Mouse (Mus musculus) testis, postnatal 10 days (tissue): ENCODE results near the gene Zfp398.

Experiments used
- DNase-seq: peaks from one replicate; pipeline ENCODE4 v3.0.0; 2021; ENCODE audit warnings: low spot score

The Zfp398 gene

GRCm38 (mm10) chr6:47904361-47904760, 68.9 kb downstream of the Zfp398 start:
- DNase-seq: no peak

DNA sequence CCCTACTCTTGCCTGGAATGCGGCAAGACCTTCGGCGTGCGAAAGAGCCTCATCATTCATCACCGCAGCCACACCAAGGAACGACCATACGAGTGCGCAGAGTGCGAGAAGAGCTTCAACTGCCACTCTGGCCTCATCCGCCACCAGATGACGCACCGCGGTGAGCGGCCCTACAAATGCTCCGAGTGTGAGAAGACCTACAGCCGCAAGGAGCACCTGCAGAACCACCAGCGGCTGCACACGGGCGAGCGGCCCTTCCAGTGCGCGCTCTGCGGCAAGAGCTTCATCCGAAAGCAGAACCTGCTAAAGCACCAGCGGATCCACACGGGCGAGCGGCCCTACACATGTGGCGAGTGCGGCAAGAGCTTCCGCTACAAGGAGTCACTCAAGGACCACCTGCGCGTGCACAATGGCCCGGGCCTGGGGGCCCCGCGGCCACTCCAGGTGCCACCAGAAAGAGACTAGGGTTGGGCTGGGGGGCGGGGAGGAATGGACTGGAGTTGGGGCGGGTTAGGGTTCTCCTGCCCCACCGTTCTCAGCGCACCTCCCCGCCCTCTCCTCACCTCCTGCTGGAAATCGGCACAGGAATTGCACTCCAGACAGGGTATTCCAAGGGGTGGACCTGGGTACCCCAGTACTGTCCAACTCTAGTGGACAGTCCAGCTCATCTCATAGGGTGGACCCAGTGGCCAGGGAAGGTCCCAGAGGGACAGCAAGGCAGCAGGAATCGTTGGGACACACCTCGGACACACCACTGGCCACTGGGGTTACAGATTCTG, 69.6 kb downstream of the Zfp398 start:
- no peak for DNase-seq

DNA sequence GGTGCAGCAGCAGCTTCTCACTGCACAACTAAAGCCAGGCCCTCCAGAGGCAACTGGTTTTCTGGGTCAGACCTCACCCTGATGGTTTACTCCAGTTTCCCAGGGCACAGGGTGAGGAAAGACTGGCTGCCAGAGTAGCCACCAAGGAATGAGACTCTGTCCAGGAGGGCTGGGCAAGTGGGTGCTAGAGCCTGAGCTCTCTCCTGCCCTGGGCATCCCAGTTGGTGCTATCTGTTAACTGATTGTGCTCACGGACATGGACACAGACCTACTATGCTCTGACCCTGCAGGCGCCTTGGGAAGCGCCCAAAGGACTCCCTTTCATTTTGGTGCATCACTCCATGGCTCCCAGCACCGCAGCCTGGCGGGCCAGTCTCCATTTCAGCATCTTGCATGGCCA, 70.9 kb downstream of the Zfp398 start:
- no peak for DNase-seq

DNA sequence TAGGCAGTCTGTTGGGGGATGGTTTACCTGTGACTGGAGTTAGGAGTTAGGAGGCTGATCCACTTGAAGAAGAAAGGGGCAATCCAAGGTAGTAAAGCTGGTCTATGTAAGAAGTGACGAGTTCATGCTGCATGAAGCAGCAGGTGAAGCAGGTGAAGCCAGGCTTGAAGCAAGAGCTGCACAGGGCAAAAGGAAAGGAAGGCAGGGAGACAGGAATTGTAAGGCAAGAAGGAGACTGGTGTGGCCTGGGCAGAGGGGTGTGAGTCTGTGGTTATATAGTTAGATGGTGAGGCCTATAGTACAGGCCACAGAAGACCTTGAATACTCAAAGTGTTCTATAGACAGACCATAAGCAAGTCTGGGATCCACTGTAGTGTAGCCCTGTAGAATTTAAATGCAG, 73.5 kb downstream of the Zfp398 start:
- no peak for DNase-seq

DNA sequence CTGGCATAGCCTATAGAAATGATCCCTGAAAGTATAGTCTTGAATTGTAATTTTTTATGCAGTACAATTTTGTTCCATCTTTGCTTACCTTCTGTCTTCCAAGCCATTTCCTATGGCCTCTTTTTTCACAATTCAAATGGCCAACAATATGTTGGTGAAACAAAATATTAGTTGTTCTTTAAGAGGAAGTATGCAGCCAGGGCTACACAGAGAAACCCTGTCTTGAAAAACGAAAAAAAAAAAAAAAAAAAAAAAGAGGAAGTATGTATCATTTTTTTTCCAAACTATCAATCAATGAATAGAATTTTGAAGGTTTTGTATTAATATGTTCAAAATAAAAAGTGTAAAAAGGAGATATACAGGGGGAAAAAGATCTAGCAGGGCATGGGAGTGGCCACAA, 76.2 kb downstream of the Zfp398 start:
- no peak for DNase-seq

GRCm38 (mm10) chr6:47912991-47913390, 77.5 kb downstream of the Zfp398 start:
- DNase-seq: peak; percentile 26

DNA sequence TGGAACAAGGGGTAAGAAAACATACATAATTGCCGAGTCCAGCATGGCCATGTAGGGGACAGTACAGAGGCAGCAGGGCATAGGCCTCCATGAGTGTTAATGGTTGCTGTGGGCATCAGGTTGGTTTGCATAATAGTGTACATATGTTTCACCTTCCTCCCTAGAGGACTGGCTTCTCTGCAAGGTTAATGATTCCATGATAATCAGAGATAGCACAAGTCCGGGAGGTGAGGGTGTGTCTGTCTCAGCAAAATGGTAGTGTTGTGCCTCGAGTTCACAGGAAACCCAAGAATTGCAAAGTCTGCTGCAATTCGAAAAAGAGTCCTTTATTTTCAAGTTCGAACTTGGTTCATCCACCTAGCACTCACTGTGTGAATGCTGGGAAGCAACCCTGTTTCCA, 81.6 kb downstream of the Zfp398 start:
- DNase-seq: no peak

DNA sequence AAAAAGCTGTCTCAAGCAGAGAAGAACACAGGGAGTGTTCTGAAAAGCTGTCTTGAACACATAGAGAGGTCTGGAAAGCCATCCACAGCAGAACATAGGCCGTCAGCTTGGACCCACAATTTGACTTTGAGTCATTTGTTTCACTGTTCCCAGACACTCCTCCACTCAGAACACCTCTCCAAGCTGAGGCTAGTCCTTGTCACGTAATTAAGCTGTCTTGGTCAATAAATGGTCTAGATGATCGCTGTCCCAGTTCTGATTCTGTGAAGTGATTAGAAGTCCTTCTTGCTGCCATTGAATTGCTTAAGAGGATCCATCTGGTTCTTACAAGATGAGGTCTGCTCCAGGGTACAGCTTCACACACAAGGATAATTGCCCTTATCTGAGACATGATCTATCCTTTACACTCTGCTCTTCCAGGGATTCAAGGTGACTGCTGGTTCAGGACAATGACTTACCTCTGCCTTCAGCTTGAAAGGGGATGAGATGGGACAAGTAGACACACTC, 83.4 kb downstream of the Zfp398 start:
- DNase-seq: no peak

- no peak for DNase-seq
Measured at GRCm38 (mm10) chr6:47919646-47920446, 84.4 kb downstream of the Zfp398 start.

GRCm38 (mm10) chr6:47920447-47921340, 85.2 kb downstream of the Zfp398 start, which contains the start of gene Zfp212:
Gene Zfp212, plus strand, starts transcription at chr6:47920476.
- DNase-seq: peak; percentile 89
